Mouse (Mus musculus) embryonic fibroblast, embryonic 13.5 days (primary cell): ENCODE data around the gene Ralgps1. TPM values are rescaled to one million over a fixed set of nuclear protein-coding genes. Genes with fewer than 3 reads are reported as not detected.
"Not testable (repeated sequence)": the region's sequence is repeated elsewhere in the genome, so short reads cannot be mapped to it uniquely, and the experiment has no call there.

Experiments used
- H3K27ac ChIP-seq: 2 replicates; pipeline ENCODE4 v1.5.1; 2012; ENCODE audit warnings: low read length, control low read depth, inconsistent platforms; ENCODE audit not compliant: insufficient read depth
- H3K4me1 ChIP-seq: 2 replicates; pipeline ENCODE4 v1.6.1; 2011; ENCODE audit warnings: low read length; ENCODE audit not compliant: control insufficient read depth, insufficient read depth
- H3K4me3 ChIP-seq: 2 replicates; pipeline ENCODE4 v1.5.1; 2011; ENCODE audit warnings: mild to moderate bottlenecking, control low read depth, low read length; ENCODE audit not compliant: insufficient read depth
- CTCF ChIP-seq: IDR thresholded peaks from 2 replicates; pipeline ENCODE4 v1.5.1; 2011; ENCODE audit warnings: mild to moderate bottlenecking, control low read depth, low read length, moderate library complexity, borderline replicate concordance; ENCODE audit not compliant: insufficient read depth
- POLR2A ChIP-seq: IDR thresholded peaks from 2 replicates; pipeline ENCODE4 v1.6.1; 2011; ENCODE audit warnings: low read depth, mild to moderate bottlenecking, control low read depth, low read length, moderate library complexity
- polyA plus RNA-seq: library from polyadenylated mRNA; stranded (reverse); fragments of >200 nt; gene quantifications from 2 replicates; pipeline ENCODE4 v1.2.4, GENCODE M21; 2011; ENCODE audit warnings: low read depth; ENCODE audit not compliant: missing spikeins, insufficient read length

The Ralgps1 gene
- polyA plus RNA-seq, 1 experiment = 4.0 TPM

DNA sequence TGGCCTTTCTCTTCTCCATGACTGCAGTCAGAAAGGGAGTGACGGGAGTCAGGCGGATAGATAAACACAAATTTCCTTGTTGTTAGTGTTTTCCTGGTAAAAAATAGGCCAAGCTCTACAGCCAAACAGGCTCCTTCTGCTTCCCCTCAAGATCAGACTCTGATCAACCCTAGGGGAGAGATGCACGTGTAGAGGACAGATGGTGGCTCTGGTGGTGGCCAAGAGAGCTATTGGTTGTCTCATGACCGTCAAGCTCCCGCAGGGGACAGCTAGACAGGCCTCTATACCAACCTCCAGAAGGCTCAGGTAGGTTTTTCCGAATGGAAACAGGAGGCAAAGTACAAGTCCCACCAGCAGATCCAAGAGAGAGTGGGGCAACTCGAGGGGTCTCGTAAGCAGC lies 270.8 kb downstream of the Ralgps1 start:
- H3K4me3 ChIP-seq = no peak overlapping the region
- no peaks in the 10 kb centered on the region for H3K4me1 ChIP-seq
- no peak overlapping the region for H3K27ac ChIP-seq
- TF ChIP-seq POLR2A (no peak), CTCF (no peak)

GRCm38 (mm10) chr2:33097326-33097725 lies 274.0 kb downstream of the Ralgps1 start:
- H3K4me1 ChIP-seq, H3K27ac ChIP-seq, H3K4me3 ChIP-seq: not testable (repeated sequence)

- Histone ChIP-seq H3K27ac (no peak overlapping the region), H3K4me3 (no peak overlapping the region), H3K4me1 (no peaks in the 10 kb centered on the region)
- no peak for TF ChIP-seq CTCF
- TF ChIP-seq POLR2A = no peak
These were observed 276.0 kb downstream of the Ralgps1 start for GRCm38 (mm10) chr2:33095221-33095671.

- H3K27ac ChIP-seq = no peak overlapping the region
- TF ChIP-seq CTCF (no peak), POLR2A (no peak)
- no peaks in the 10 kb centered on the region for H3K4me1 ChIP-seq
- no peak overlapping the region for H3K4me3 ChIP-seq
These were observed 280.4 kb downstream of the Ralgps1 start for GRCm38 (mm10) chr2:33090620-33091520.

- H3K27ac ChIP-seq, H3K4me3 ChIP-seq, H3K4me1 ChIP-seq: not testable (repeated sequence)
These were observed 281.3 kb downstream of the Ralgps1 start for GRCm38 (mm10) chr2:33090033-33090400.

DNA sequence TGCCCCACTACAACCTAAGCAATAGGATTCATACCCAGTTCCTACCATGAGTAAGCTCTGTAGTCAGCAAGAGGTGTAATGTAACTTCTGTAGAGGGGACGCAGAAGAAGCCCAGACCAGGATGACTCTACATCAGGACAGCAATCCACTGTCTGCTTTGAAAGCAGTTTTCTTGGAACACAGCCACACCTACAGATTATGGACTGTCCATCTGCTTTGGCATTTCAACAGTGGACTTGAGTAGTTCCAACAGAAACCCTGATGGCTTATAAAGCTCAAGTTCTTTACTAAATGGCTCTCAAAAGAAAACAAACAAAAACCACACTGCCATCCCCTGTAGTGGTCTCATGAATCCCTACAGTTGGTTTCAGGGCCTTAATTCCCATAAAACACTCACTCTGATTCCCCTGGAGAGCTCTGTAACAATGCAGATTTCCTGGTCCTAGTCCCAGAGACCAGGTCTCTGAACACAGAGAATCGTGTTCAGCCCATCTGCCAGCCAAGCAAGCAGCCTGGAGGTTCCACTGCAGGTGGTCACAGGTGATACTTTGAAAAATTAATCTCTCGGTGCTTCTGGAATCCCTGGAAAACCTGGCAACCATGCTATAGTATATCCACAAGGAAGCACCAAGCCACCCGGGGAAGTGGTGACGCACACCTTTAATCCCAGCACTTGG lies 281.8 kb downstream of the Ralgps1 start:
- Histone ChIP-seq H3K4me1 (no peaks in the 10 kb centered on the region), H3K27ac (no peak overlapping the region), H3K4me3 (no peak overlapping the region)
- TF ChIP-seq POLR2A (no peak), CTCF (no peak)

DNA sequence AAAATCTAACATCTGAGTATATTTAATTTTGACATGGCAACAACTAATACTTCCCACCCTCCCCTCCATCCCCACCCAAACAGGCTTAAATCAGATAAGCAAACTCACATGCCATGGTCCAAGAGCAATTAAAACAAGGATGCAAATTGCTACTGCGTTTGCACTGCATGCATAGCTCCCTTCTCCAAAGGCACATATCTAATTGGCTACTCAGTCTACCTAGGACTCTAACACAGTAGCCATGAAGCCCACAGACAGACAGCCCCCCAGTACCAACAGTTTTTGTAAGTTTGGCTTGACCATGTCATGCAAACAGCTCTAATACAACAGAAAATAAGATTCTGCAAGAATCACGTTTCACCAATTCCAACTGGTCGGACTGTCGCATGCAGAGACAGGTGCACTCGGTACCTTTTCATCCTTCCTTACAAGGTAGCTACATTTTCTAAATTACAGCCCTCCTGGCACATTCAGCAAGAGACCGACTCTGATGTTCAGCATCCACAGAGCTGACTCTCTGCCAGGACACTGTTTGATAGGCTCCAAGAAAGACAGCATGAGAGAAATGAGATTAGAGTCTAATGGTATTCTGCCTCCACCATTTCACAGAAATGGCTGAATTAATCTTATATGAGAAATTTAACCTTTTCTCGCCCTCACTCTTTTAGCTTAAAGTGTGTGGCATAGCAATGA lies 284.5 kb downstream of the Ralgps1 start:
- Histone ChIP-seq H3K27ac (no peak overlapping the region), H3K4me1 (0 out of 2 replicates have a peak, but pooled peaks cover 2% of the 10 kb centered on the region), H3K4me3 (no peak overlapping the region)
- TF ChIP-seq POLR2A = no peak

GRCm38 (mm10) chr2:33086016-33086596 lies 285.2 kb downstream of the Ralgps1 start:
- 0 out of 2 replicates have a peak, but pooled peaks cover 2% of the 10 kb centered on the region for H3K4me1 ChIP-seq
- H3K27ac ChIP-seq = no peak overlapping the region
- no peak overlapping the region for H3K4me3 ChIP-seq
- TF ChIP-seq POLR2A (no peak), CTCF (no peak)

DNA sequence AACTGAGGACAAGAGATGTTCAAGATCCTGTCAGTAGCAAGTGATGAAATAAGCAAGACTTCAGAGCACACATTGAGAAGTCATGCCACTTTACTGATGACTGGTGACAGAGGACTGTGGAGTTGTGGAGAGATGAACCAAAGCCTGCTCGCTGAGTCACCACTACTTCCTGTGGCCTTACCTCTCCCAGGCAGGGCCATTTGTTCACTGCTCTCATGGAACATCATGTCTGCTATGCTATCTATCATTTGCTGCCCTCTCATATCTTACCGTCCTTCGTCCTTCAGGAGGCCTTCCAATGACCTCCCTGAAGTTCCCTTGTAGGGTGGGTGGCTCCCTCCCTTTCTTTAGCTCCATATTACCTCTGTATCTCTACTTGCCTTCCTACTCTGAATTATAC lies 287.1 kb downstream of the Ralgps1 start:
- 0 out of 2 replicates have a peak, but pooled peaks cover 2% of the 10 kb centered on the region for H3K4me1 ChIP-seq

More for the DNA sequence above, 287.1 kb downstream of the Ralgps1 start:
- no peak overlapping the region for H3K27ac ChIP-seq
- H3K4me3 ChIP-seq = no peak overlapping the region
- no peak for TF ChIP-seq CTCF
- TF ChIP-seq POLR2A = no peak

Other genes with a start within 250 kb of the Ralgps1 start
- 11.9 and 16.6 TPM in 2 replicates for gene Garnl3, start 239.8 kb downstream of the Ralgps1 start, polyA plus RNA-seq
- 116 and 161 TPM in 2 replicates for gene Angptl2, start 155.4 kb downstream of the Ralgps1 start, polyA plus RNA-seq
- 9.7 and 11.0 TPM in 2 replicates for gene Zbtb34, start 59.8 kb upstream of the Ralgps1 start, polyA plus RNA-seq
- 11.2 and 15.9 TPM in 2 replicates for gene Zbtb43, start 97.1 kb upstream of the Ralgps1 start, polyA plus RNA-seq